Mouse (Mus musculus) forebrain, postnatal 0 days (tissue): Measurements from ENCODE around the gene Daw1. TPM values are rescaled to one million over a fixed set of nuclear protein-coding genes. Genes with fewer than 3 reads are reported as not detected.

Experiments used
- ATAC-seq: fragments of 200-750 bp; cut with Nextera tagmentation; 2 replicates; pipeline ENCODE4 v1.8.0; 2017; ENCODE audit warnings: mild to moderate bottlenecking, moderate library complexity
- DNase-seq: peaks from one replicate; pipeline ENCODE4 v3.0.0-alpha.2; 2015
- H3K27ac ChIP-seq: fragments of 300-500 bp; sonication (generic); 2 replicates; pipeline ENCODE4 v1.5.1; 2014; ENCODE audit warnings: low read depth, mild to moderate bottlenecking, antibody characterized with exemption, low read length, moderate library complexity, mixed read lengths
- H3K27me3 ChIP-seq: fragments of 300-500 bp; sonication (generic); 2 replicates; pipeline ENCODE4 v1.6.1; 2014; ENCODE audit warnings: mild to moderate bottlenecking, low read length, mixed read lengths; ENCODE audit not compliant: insufficient read depth
- H3K36me3 ChIP-seq: fragments of 300-500 bp; sonication (generic); 2 replicates; pipeline ENCODE4 v1.6.1; 2014; ENCODE audit warnings: mild to moderate bottlenecking, moderate library complexity; ENCODE audit not compliant: insufficient read depth
- H3K4me1 ChIP-seq: fragments of 300-500 bp; sonication (generic); 2 replicates; pipeline ENCODE4 v1.6.1; 2014; ENCODE audit warnings: antibody characterized with exemption; ENCODE audit not compliant: insufficient read depth
- H3K4me2 ChIP-seq: fragments of 300-500 bp; sonication (generic); 2 replicates; pipeline ENCODE4 v1.6.1; 2014; ENCODE audit warnings: low read depth, mild to moderate bottlenecking, moderate library complexity
- H3K4me3 ChIP-seq: fragments of 300-500 bp; sonication (generic); 2 replicates; pipeline ENCODE4 v1.5.1; 2014; ENCODE audit warnings: low read depth, low read length, mixed read lengths
- H3K9ac ChIP-seq: fragments of 300-500 bp; sonication (generic); 2 replicates; pipeline ENCODE4 v1.6.1; 2014; ENCODE audit warnings: mild to moderate bottlenecking
- H3K9me3 ChIP-seq: fragments of 300-500 bp; sonication (generic); 2 replicates; pipeline ENCODE4 v1.6.1; 2016; ENCODE audit warnings: low read length
- CTCF ChIP-seq: sonication (generic); IDR thresholded peaks from 2 replicates; pipeline ENCODE4 v1.5.1; 2016; ENCODE audit warnings: antibody characterized with exemption, control low read depth, low read depth
- WGBS: fragments of 180-500 bp; shearing (Covaris S2); extraction: QIAGEN DNeasy Blood & Tissue Kit; methylation state at CpG from one replicate; pipeline ENCODE4 v1.1.7; 2014; 5-methylcytosine and 5-hydroxymethylcytosine counted together
- polyA plus RNA-seq: library from polyadenylated mRNA; unstranded; fragments of >200 nt; fragmentation: Nextera tagmentation; extraction: Ambion mirVana; gene quantifications from 2 replicates; pipeline ENCODE4 v1.2.1, GENCODE M21; 2015
- total RNA-seq: library from RNA; depleted of rRNA; stranded (reverse); fragments of >200 nt; gene quantifications from 2 replicates; pipeline ENCODE4 v1.2.3, GENCODE M21; 2014

The Daw1 gene
- total and polyA plus RNA-seq, 2 experiments from 2014 or later: 1.6 to 2.0 TPM

DNA sequence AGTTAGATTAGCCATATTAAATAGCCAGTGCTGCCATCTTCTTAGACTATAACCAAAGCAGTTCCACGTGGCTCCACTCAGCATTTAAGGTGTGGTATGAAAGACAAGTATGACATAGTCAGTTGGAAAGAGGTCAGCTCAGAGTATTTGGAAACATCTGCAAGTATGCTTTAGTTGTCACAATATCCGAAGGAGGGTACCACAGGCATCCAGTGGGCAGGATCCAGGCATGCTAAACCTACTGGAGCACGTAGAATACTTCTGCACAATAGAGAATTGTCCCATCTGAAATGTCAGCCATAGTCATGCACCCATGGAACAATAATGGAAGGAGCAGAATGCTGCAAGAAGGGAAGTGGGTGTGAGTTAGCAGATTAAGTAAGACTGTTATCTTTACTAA is 39.2 kb upstream of the Daw1 start:
- Histone ChIP-seq H3K4me1 (no peaks in the 10 kb centered on the region), H3K9ac (no peak overlapping the region), H3K9me3 (no peaks in the 10 kb centered on the region), H3K36me3 (no peaks in the 10 kb centered on the region), H3K4me2 (no peak overlapping the region), H3K4me3 (no peak overlapping the region), H3K27me3 (no peaks in the 10 kb centered on the region), H3K27ac (no peak overlapping the region)
- DNase-seq: no peak
- ATAC-seq: no peak
- 81% methylated on average over 3 of the region's 3 CpGs for WGBS
- TF ChIP-seq CTCF: no peak

DNA sequence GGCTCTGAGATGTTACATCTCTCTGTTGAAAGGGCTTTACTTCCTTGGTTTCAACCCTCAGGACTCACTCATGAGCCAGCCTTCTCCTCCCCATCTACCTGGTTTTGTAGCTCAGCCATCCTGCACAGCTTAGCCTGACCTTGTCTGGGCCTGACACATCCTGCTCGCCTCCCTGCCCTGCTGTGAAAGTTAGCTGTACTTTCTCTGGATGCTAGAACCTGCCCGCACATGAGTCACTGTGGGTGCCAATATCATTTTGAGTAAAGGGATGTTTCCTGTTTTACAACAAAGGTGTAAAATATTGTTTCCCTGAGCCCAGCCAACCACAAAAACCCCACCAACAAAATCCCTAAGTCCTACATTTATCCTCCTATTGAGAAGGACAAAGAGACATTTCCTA is 36.4 kb upstream of the Daw1 start:
- Histone ChIP-seq H3K9me3 (no peaks in the 10 kb centered on the region), H3K4me1 (no peaks in the 10 kb centered on the region), H3K27ac (no peak overlapping the region), H3K4me2 (no peak overlapping the region), H3K9ac (no peak overlapping the region), H3K36me3 (no peaks in the 10 kb centered on the region), H3K4me3 (no peak overlapping the region), H3K27me3 (no peaks in the 10 kb centered on the region)
- 93% methylated on average over 2 of the region's 2 CpGs for WGBS
- DNase-seq: no peak
- ATAC-seq: no peak
- TF ChIP-seq CTCF: no peak

DNA sequence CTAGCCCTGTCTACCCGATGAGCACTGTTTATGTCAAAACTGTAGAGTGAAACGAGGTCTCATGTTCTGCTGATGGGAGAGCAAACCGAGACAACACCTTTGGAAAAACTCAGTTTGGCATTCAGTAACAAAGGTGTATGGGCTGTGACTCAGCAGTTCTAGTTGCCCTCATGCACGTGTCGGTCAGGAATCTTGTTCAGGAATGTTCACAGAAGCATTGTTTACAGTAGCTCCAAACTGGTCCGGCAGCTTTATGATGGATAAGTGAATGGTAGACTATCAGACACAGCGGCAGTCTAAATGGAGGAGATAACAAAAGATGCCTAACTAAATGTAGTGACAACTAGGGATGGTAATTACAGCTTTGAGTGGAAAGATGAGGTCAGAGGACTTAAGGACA is 23.7 kb upstream of the Daw1 start:
- WGBS: 78% methylated on average over 7 of the region's 7 CpGs
- no peaks in the 10 kb centered on the region for H3K9me3 ChIP-seq
- no peak overlapping the region for H3K9ac ChIP-seq
- H3K4me1 ChIP-seq: no peaks in the 10 kb centered on the region
- no peak overlapping the region for H3K4me2 ChIP-seq
- no peak for TF ChIP-seq CTCF
- no peaks in the 10 kb centered on the region for H3K36me3 ChIP-seq
- H3K4me3 ChIP-seq: no peak overlapping the region
- ATAC-seq (no peak), DNase-seq (no peak)
- H3K27me3 ChIP-seq: no peaks in the 10 kb centered on the region
- no peak overlapping the region for H3K27ac ChIP-seq

DNA sequence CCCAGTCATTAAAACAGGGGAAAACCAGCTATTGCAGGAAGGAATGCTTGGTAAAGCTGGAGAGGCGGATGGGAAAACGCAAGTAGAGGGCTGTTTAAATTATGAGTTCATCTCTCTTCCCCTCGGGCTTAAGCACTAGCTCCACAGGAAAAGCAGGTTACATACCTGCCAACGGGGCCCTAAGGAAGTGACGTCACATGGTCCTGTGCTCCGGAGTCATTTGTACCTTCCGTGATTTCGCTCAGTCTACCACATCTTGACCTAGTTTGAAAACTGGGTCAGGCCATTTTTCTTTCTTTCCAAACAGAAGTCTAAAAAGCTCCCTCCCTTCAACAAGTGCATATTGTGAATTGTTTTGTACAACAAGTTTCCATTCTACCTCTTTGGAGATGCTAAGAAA is 21.7 kb upstream of the Daw1 start:
- Histone ChIP-seq H3K27ac (no peak overlapping the region), H3K4me1 (no peaks in the 10 kb centered on the region), H3K27me3 (no peaks in the 10 kb centered on the region), H3K9ac (no peak overlapping the region), H3K36me3 (no peaks in the 10 kb centered on the region), H3K9me3 (no peaks in the 10 kb centered on the region), H3K4me2 (no peak overlapping the region), H3K4me3 (no peak overlapping the region)
- no peak for TF ChIP-seq CTCF
- DNase-seq (no peak), ATAC-seq (no peak)
- WGBS: 91% methylated on average over 8 of the region's 8 CpGs

DNA sequence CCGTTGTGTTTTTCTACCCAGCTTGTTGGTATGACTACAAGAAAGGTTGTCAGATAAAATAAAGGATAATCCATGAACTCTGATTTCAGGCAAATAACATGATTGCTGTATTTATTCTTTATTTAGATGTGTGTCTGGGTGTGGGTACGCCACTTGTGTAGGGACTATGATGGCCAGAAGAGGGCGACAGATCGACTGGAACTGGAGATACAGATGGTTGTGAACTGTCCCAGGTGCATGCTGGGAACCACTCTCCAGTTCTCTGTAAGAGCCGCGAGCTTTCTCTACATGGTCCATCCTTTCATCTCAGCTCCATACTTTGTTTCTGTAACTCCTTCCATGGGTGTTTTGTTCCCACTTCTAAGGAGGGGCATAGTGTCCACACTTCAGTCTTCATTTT is 20.8 kb upstream of the Daw1 start:
- no peaks in the 10 kb centered on the region for H3K9me3 ChIP-seq
- H3K27ac ChIP-seq: no peak overlapping the region
- ATAC-seq (no peak), DNase-seq (no peak)
- H3K27me3 ChIP-seq: no peaks in the 10 kb centered on the region
- H3K4me3 ChIP-seq: no peak overlapping the region
- no peak overlapping the region for H3K4me2 ChIP-seq
- WGBS: 87% methylated on average over 6 of the region's 6 CpGs
- no peak for TF ChIP-seq CTCF
- H3K4me1 ChIP-seq: no peaks in the 10 kb centered on the region
- no peaks in the 10 kb centered on the region for H3K36me3 ChIP-seq
- no peak overlapping the region for H3K9ac ChIP-seq

DNA sequence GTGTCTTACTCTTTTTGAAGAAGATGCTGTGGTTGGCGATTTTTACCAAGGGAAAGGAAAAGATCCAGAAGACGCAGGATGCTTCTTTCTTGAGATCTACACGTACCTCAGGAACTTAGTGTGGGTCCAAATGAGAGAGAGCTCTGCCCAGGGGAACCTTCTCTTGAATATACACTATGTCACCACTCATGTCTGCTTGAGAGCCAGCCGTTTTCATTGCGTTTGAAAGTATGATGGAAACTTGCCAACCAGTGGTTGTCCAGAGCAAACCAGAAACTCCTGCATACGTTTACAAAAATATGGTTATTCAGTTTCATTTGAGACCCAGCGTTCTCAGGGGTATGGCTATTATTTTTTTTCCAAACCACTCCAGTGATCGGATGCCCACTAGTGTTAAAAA is 18.0 kb upstream of the Daw1 start:
- Histone ChIP-seq H3K4me1 (no peaks in the 10 kb centered on the region), H3K9ac (no peak overlapping the region), H3K4me2 (no peak overlapping the region), H3K27ac (no peak overlapping the region), H3K4me3 (no peak overlapping the region), H3K9me3 (no peaks in the 10 kb centered on the region), H3K27me3 (no peaks in the 10 kb centered on the region), H3K36me3 (no peaks in the 10 kb centered on the region)
- ATAC-seq: no peak
- DNase-seq: no peak
- TF ChIP-seq CTCF: no peak
- WGBS: 89% methylated on average over 8 of the region's 8 CpGs

DNA sequence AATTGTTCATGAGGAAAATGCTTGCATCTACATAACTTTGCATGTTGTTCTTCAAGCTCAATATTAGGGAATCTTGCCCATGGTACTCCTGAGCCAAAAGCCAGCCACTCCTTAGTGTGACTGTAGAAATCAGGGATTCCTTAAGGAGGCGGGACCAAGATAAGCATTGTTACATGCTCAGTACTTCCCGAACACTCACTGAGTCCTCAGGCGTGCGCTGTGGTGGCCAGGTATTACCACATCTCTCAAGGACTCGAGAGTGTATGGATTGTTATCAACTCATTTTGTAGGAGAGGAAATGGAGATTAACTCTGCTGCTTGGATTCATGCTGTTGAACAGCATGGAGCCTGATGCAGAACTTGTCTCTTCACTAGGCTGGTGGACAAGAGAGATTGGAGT is 17.5 kb upstream of the Daw1 start:
- DNase-seq (no peak), ATAC-seq (no peak)
- Histone ChIP-seq H3K9me3 (no peaks in the 10 kb centered on the region), H3K4me2 (no peak overlapping the region), H3K4me3 (no peak overlapping the region), H3K27ac (no peak overlapping the region), H3K27me3 (no peaks in the 10 kb centered on the region), H3K36me3 (no peaks in the 10 kb centered on the region), H3K9ac (no peak overlapping the region), H3K4me1 (no peaks in the 10 kb centered on the region)
- TF ChIP-seq CTCF: no peak
- WGBS: 88% methylated on average over 5 of the region's 5 CpGs

DNA sequence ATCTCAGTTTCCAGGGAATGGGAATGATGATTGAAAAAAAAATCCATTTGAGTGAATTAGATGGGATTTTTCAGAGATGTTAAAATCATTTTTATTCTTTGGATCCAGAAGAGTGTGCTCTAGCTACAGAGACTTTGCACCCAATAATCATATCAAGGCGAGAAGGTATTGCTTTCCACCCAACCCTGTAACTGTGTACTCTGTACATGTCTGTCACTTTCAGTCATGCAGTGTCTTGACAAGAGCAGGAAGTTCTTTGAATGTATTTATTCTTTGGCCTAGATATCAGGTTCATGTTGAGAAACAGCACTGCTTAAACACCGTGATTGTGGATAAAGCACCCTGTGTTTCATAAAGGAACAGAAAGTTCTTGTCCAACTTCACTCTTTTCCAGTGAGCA is 13.0 kb upstream of the Daw1 start:
- Histone ChIP-seq H3K27me3 (no peaks in the 10 kb centered on the region), H3K4me3 (no peak overlapping the region), H3K4me2 (no peak overlapping the region), H3K9ac (no peak overlapping the region), H3K4me1 (no peaks in the 10 kb centered on the region), H3K36me3 (no peaks in the 10 kb centered on the region), H3K9me3 (no peaks in the 10 kb centered on the region), H3K27ac (no peak overlapping the region)
- ATAC-seq: no peak
- no peak for TF ChIP-seq CTCF
- DNase-seq: no peak
- 83% methylated on average over 2 of the region's 2 CpGs for WGBS
